Mouse (Mus musculus) c-Kit-positive CD71-positive TER-119-negative erythroid progenitor cells, embryonic 14.5 days (primary cell): ENCODE measurements around the gene Gadd45b.

Source experiments
- DNase-seq: peaks from one replicate; pipeline ENCODE4 v3.0.0-alpha.2; 2013; ENCODE audit warnings: low read depth

Gadd45b gene

GRCm38 (mm10) chr10:80929299-80930226 lies at the start of gene Gadd45b:
Gene Gadd45b, plus strand, starts transcription at chr10:80930073.
- DNase-seq, result peak; percentile 97

- peak; percentile 72 for DNase-seq
These were observed 49.7 kb upstream of the Gadd45b start for GRCm38 (mm10) chr10:80880131-80880641.

- DNase-seq, result no peak
These were observed 49.0 kb upstream of the Gadd45b start for GRCm38 (mm10) chr10:80880901-80881300.

- peak; percentile 61 for DNase-seq
These were observed 48.6 kb upstream of the Gadd45b start for GRCm38 (mm10) chr10:80881301-80881700.

- no peak for DNase-seq
These were observed 42.7 kb upstream of the Gadd45b start for GRCm38 (mm10) chr10:80887181-80887580.

GRCm38 (mm10) chr10:80895100-80895499 lies 34.8 kb upstream of the Gadd45b start:
- DNase-seq, result no peak

GRCm38 (mm10) chr10:80895697-80896096 lies 34.2 kb upstream of the Gadd45b start:
- DNase-seq, result no peak

GRCm38 (mm10) chr10:80896581-80897485 lies 33.0 kb upstream of the Gadd45b start:
- no peak for DNase-seq

- DNase-seq, result no peak
These were observed 31.9 kb upstream of the Gadd45b start for GRCm38 (mm10) chr10:80897861-80898510.

- no peak for DNase-seq
These were observed 30.8 kb upstream of the Gadd45b start for GRCm38 (mm10) chr10:80899074-80899473.

- DNase-seq, result no peak
These were observed 30.1 kb upstream of the Gadd45b start for GRCm38 (mm10) chr10:80899591-80900317.

GRCm38 (mm10) chr10:80900318-80901247 lies 29.3 kb upstream of the Gadd45b start, which contains the start of gene Timm13:
Gene Timm13, minus strand, starts transcription at chr10:80900969.
- peak; percentile 98 for DNase-seq

- DNase-seq, result no peak
These were observed 28.2 kb upstream of the Gadd45b start for GRCm38 (mm10) chr10:80901409-80902272.

- DNase-seq, result no peak
These were observed 27.5 kb upstream of the Gadd45b start for GRCm38 (mm10) chr10:80902273-80902940.

GRCm38 (mm10) chr10:80903282-80903681 lies 26.6 kb upstream of the Gadd45b start:
- no peak for DNase-seq

GRCm38 (mm10) chr10:80904004-80904693 lies 25.7 kb upstream of the Gadd45b start:
- no peak for DNase-seq

- no peak for DNase-seq
These were observed 25.2 kb upstream of the Gadd45b start for GRCm38 (mm10) chr10:80904709-80905108.
